Mouse (Mus musculus): Measurements from ENCODE around the gene Ccdc71l. TPM values are rescaled to one million over a fixed set of nuclear protein-coding genes. Genes with fewer than 3 reads are reported as not detected.

Gene Ccdc71l
- 3.0 TPM for polyA plus RNA-seq (2012; fragmentation: generic; extraction: Trizol)

DNA sequence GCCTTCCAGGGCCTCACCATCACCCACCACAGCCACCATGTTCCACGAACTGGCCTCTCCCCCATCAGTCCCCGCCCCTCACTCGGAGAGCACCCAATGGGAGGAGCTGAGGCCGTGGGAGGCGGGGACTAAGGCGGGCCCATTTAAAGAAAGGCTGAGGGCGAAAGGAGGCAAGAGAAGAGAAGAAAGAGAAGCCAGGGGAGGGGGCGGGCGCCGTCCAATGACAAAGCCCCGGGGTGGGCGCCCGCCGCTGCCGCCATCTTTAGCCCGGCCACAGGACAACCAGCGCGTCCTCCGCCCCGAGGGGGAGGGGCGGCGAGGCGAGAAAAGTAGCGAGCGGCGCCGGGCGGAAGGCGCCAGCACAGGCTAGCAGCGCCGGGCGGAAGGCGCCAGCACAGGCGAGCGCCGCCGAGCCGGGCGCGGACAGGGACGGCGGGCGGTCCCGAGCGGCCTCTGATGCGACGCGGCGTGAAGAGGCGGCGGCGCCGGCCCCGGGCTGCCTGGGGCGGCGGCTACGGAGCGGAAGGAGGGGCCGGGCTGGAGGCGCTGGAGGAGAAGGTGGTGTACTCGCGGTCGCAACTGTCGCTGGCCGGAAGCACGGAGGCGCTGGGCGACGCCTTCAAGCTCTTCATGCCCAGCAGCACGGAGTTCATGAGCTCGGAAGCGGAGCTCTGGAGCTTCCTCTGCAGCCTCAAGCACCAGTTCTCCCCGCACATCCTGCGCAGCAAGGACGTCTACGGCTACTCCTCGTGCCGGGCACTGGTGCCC is at the start of gene Ccdc71l:
Ccdc71l (plus strand) TSS at position 177 of the 768 bp plus-strand sequence.
- Histone ChIP-seq H3K36me3 (ENCODE audit: control insufficient read depth, insufficient read depth) (no peaks in the 10 kb centered on the region), H3K79me2 (ENCODE audit: control insufficient read depth, insufficient read depth) (peaks cover 14% of the 10 kb centered on the region), H3ac (ENCODE audit: control insufficient read depth, insufficient read length) (peak within 1 kb of the TSS; percentile 52), H3K27me3 (ENCODE audit: control insufficient read depth, insufficient read depth, insufficient read length) (no peaks in the 10 kb centered on the region), H3K4me3 (peak within 1 kb of the TSS; percentile 66), H3K4me2 (ENCODE audit: low read depth) (peak within 1 kb of the TSS; percentile 98)
- TF ChIP-seq REST (IDR thresholded peaks at IDR 0.05; ENCODE audit: insufficient read depth, insufficient read length) (no peak), TCF3 (IDR thresholded peaks at IDR 0.05; ENCODE audit: insufficient read length, low read depth) (no peak), SRF (IDR thresholded peaks at IDR 0.05; ENCODE audit: control insufficient read depth, insufficient read length, low read depth) (no peak), CEBPB (IDR thresholded peaks at IDR 0.05; ENCODE audit: insufficient read depth, poor library complexity, severe bottlenecking) (no peak), MYOD1 (IDR thresholded peaks at IDR 0.05; ENCODE audit: control insufficient read depth in 1 of 3, insufficient read length in 2 of 3, low read depth in 2 of 3) (no peak), POLR2A (IDR thresholded peaks at IDR 0.05; ENCODE audit: insufficient read length, low read depth) (peak; percentile 71), E2F4 (IDR thresholded peaks at IDR 0.05; ENCODE audit: insufficient read depth) (no peak), TCF12 (IDR thresholded peaks at IDR 0.05; ENCODE audit: insufficient read depth, poor library complexity, severe bottlenecking) (no peak), MYOG (IDR thresholded peaks at IDR 0.05; ENCODE audit: control insufficient read depth in 1 of 3, insufficient read depth in 1 of 3, insufficient read length in 2 of 3, low read depth in 2 of 3) (peak in 1 of 3 experiments; percentile 8), USF1 (IDR thresholded peaks at IDR 0.05; ENCODE audit: low read depth) (no peak), POLR2AphosphoS2 (IDR thresholded peaks at IDR 0.05; ENCODE audit: insufficient read length, low read depth) (peak; percentile 68), MAX (IDR thresholded peaks at IDR 0.05; ENCODE audit: low read depth) (no peak)

GRCm38 (mm10) chr12:32339078-32339477 is 39.4 kb upstream of the Ccdc71l start:
- Histone ChIP-seq H3K36me3 (ENCODE audit: control insufficient read depth, insufficient read depth) (no peaks in the 10 kb centered on the region), H3K27me3 (ENCODE audit: control insufficient read depth, insufficient read depth, insufficient read length) (no peaks in the 10 kb centered on the region), H3K4me2 (ENCODE audit: low read depth) (no peak overlapping the region), H3K4me3 (no peak overlapping the region), H3ac (ENCODE audit: control insufficient read depth, insufficient read length) (no peak overlapping the region), H3K79me2 (ENCODE audit: control insufficient read depth, insufficient read depth) (no peaks in the 10 kb centered on the region)
- TF ChIP-seq CEBPB (IDR thresholded peaks at IDR 0.05; ENCODE audit: insufficient read depth, poor library complexity, severe bottlenecking) = no peak
- TF ChIP-seq REST (IDR thresholded peaks at IDR 0.05; ENCODE audit: insufficient read depth, insufficient read length) = no peak
- TF ChIP-seq SRF (IDR thresholded peaks at IDR 0.05; ENCODE audit: control insufficient read depth, insufficient read length, low read depth) = no peak
- no peak for TF ChIP-seq POLR2A (IDR thresholded peaks at IDR 0.05; ENCODE audit: insufficient read length, low read depth)
- TF ChIP-seq MYOG (IDR thresholded peaks at IDR 0.05; ENCODE audit: control insufficient read depth in 1 of 3, insufficient read depth in 1 of 3, insufficient read length in 2 of 3, low read depth in 2 of 3) = no peak
- TF ChIP-seq MYOD1 (IDR thresholded peaks at IDR 0.05; ENCODE audit: control insufficient read depth in 1 of 3, insufficient read length in 2 of 3, low read depth in 2 of 3) = no peak
- TF ChIP-seq E2F4 (IDR thresholded peaks at IDR 0.05; ENCODE audit: insufficient read depth) = no peak
- TF ChIP-seq MAX (IDR thresholded peaks at IDR 0.05; ENCODE audit: low read depth) = no peak
- no peak for TF ChIP-seq TCF12 (IDR thresholded peaks at IDR 0.05; ENCODE audit: insufficient read depth, poor library complexity, severe bottlenecking)
- no peak for TF ChIP-seq USF1 (IDR thresholded peaks at IDR 0.05; ENCODE audit: low read depth)
- TF ChIP-seq POLR2AphosphoS2 (IDR thresholded peaks at IDR 0.05; ENCODE audit: insufficient read length, low read depth) = no peak

- TF ChIP-seq USF1 (IDR thresholded peaks at IDR 0.05; ENCODE audit: low read depth) = no peak
- no peak for TF ChIP-seq CEBPB (IDR thresholded peaks at IDR 0.05; ENCODE audit: insufficient read depth, poor library complexity, severe bottlenecking)
- no peak for TF ChIP-seq POLR2AphosphoS2 (IDR thresholded peaks at IDR 0.05; ENCODE audit: insufficient read length, low read depth)
- TF ChIP-seq TCF3 (IDR thresholded peaks at IDR 0.05; ENCODE audit: insufficient read length, low read depth) = no peak
- TF ChIP-seq POLR2A (IDR thresholded peaks at IDR 0.05; ENCODE audit: insufficient read length, low read depth) = no peak
- no peak for TF ChIP-seq TCF12 (IDR thresholded peaks at IDR 0.05; ENCODE audit: insufficient read depth, poor library complexity, severe bottlenecking)
- no peak for TF ChIP-seq REST (IDR thresholded peaks at IDR 0.05; ENCODE audit: insufficient read depth, insufficient read length)
- no peak for TF ChIP-seq MAX (IDR thresholded peaks at IDR 0.05; ENCODE audit: low read depth)
- no peak for TF ChIP-seq SRF (IDR thresholded peaks at IDR 0.05; ENCODE audit: control insufficient read depth, insufficient read length, low read depth)
- TF ChIP-seq MYOD1 (IDR thresholded peaks at IDR 0.05; ENCODE audit: control insufficient read depth in 1 of 3, insufficient read length in 2 of 3, low read depth in 2 of 3) = no peak
- TF ChIP-seq E2F4 (IDR thresholded peaks at IDR 0.05; ENCODE audit: insufficient read depth) = no peak
- no peak for TF ChIP-seq MYOG (IDR thresholded peaks at IDR 0.05; ENCODE audit: control insufficient read depth in 1 of 3, insufficient read depth in 1 of 3, insufficient read length in 2 of 3, low read depth in 2 of 3)
- H3K27me3 ChIP-seq (ENCODE audit: control insufficient read depth, insufficient read depth, insufficient read length) = no peaks in the 10 kb centered on the region
- no peaks in the 10 kb centered on the region for H3K36me3 ChIP-seq (ENCODE audit: control insufficient read depth, insufficient read depth)
- no peaks in the 10 kb centered on the region for H3K79me2 ChIP-seq (ENCODE audit: control insufficient read depth, insufficient read depth)
- no peak overlapping the region for H3ac ChIP-seq (ENCODE audit: control insufficient read depth, insufficient read length)
- no peak overlapping the region for H3K4me2 ChIP-seq (ENCODE audit: low read depth)
- H3K4me3 ChIP-seq = no peak overlapping the region
Measured at GRCm38 (mm10) chr12:32343487-32343886, 35.0 kb upstream of the Ccdc71l start.

DNA sequence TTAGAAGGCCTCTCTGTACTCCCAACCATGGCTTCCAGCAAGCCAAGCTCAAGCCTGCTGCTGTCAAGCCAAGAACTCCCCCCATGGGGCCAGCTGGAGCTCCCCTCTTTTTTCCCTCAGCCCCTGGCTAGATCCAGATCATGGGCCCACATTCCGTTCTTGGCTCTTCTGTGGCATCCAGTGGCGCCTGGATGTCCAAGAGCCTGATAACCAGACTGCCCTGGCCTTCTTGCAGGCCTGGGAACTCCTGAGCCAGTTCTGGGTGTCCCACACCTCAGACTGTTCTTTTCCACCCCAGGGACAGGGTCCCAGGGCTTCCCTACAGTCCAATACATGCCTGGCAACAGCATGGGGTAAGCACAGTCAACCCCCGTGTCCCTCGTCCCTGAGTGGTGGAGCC is 32.4 kb upstream of the Ccdc71l start:
- Histone ChIP-seq H3ac (ENCODE audit: control insufficient read depth, insufficient read length) (no peak overlapping the region), H3K4me3 (no peak overlapping the region), H3K79me2 (ENCODE audit: control insufficient read depth, insufficient read depth) (no peaks in the 10 kb centered on the region), H3K36me3 (ENCODE audit: control insufficient read depth, insufficient read depth) (no peaks in the 10 kb centered on the region), H3K27me3 (ENCODE audit: control insufficient read depth, insufficient read depth, insufficient read length) (no peaks in the 10 kb centered on the region), H3K4me2 (ENCODE audit: low read depth) (no peak overlapping the region)
- TF ChIP-seq TCF3 (IDR thresholded peaks at IDR 0.05; ENCODE audit: insufficient read length, low read depth) (no peak), E2F4 (IDR thresholded peaks at IDR 0.05; ENCODE audit: insufficient read depth) (no peak), REST (IDR thresholded peaks at IDR 0.05; ENCODE audit: insufficient read depth, insufficient read length) (no peak), POLR2A (IDR thresholded peaks at IDR 0.05; ENCODE audit: insufficient read length, low read depth) (no peak), TCF12 (IDR thresholded peaks at IDR 0.05; ENCODE audit: insufficient read depth, poor library complexity, severe bottlenecking) (no peak), CEBPB (IDR thresholded peaks at IDR 0.05; ENCODE audit: insufficient read depth, poor library complexity, severe bottlenecking) (no peak), MAX (IDR thresholded peaks at IDR 0.05; ENCODE audit: low read depth) (no peak), USF1 (IDR thresholded peaks at IDR 0.05; ENCODE audit: low read depth) (no peak), MYOD1 (IDR thresholded peaks at IDR 0.05; ENCODE audit: control insufficient read depth in 1 of 3, insufficient read length in 2 of 3, low read depth in 2 of 3) (no peak), POLR2AphosphoS2 (IDR thresholded peaks at IDR 0.05; ENCODE audit: insufficient read length, low read depth) (no peak), SRF (IDR thresholded peaks at IDR 0.05; ENCODE audit: control insufficient read depth, insufficient read length, low read depth) (no peak), MYOG (IDR thresholded peaks at IDR 0.05; ENCODE audit: control insufficient read depth in 1 of 3, insufficient read depth in 1 of 3, insufficient read length in 2 of 3, low read depth in 2 of 3) (no peak)

All from myocyte (in vitro differentiated cells).